Mouse (Mus musculus) hindbrain, embryonic 14.5 days (tissue): Measurements from ENCODE around the gene Pard6b. TPM values are rescaled to one million over a fixed set of nuclear protein-coding genes. Genes with fewer than 3 reads are reported as not detected.
"Not testable (repeated sequence)": the region's sequence is repeated elsewhere in the genome, so short reads cannot be mapped to it uniquely, and the experiment has no call there.

Source experiments
- ATAC-seq: fragments of 200-750 bp; cut with Nextera tagmentation; 2 replicates; pipeline ENCODE4 v1.8.0; 2017; ENCODE audit warnings: moderate number of reproducible peaks, mild to moderate bottlenecking, moderate TSS enrichment, moderate library complexity; ENCODE audit not compliant: low FRiP score
- DNase-seq: peaks from one replicate; pipeline ENCODE4 v3.0.0-alpha.2; 2015; ENCODE audit warnings: low spot score
- H3K27ac ChIP-seq: fragments of 300-500 bp; sonication (generic); 2 replicates; pipeline ENCODE4 v1.5.1; 2014; ENCODE audit warnings: mild to moderate bottlenecking, moderate library complexity
- H3K27me3 ChIP-seq: fragments of 300-500 bp; sonication (generic); 2 replicates; pipeline ENCODE4 v1.6.1; 2014; ENCODE audit warnings: mild to moderate bottlenecking, low read length, mixed read lengths; ENCODE audit not compliant: control insufficient read depth, insufficient read depth
- H3K36me3 ChIP-seq: fragments of 300-500 bp; sonication (generic); replicated peaks from 2 replicates; pipeline ENCODE4 v1.6.1; 2014; ENCODE audit not compliant: control insufficient read depth, insufficient read depth
- H3K4me1 ChIP-seq: fragments of 300-500 bp; sonication (generic); replicated peaks from 2 replicates; pipeline ENCODE4 v1.6.1; 2014; ENCODE audit warnings: antibody characterized with exemption, low read length, mixed read lengths; ENCODE audit not compliant: control insufficient read depth, insufficient read depth
- H3K4me2 ChIP-seq: fragments of 300-500 bp; sonication (generic); replicated peaks from 2 replicates; pipeline ENCODE4 v1.6.1; 2014; ENCODE audit warnings: mild to moderate bottlenecking, moderate library complexity
- H3K4me3 ChIP-seq: fragments of 300-500 bp; sonication (generic); replicated peaks from 2 replicates; pipeline ENCODE4 v1.5.1; 2014; ENCODE audit warnings: mild to moderate bottlenecking, low read length
- H3K9ac ChIP-seq: fragments of 300-500 bp; sonication (generic); 2 replicates; pipeline ENCODE4 v1.6.1; 2014
- H3K9me3 ChIP-seq: fragments of 300-500 bp; sonication (generic); 2 replicates; pipeline ENCODE4 v1.6.1; 2016; ENCODE audit warnings: low read length; ENCODE audit not compliant: control insufficient read depth
- WGBS: fragments of 180-500 bp; shearing (Covaris S2); extraction: QIAGEN DNeasy Blood & Tissue Kit; methylation state at CpG from one replicate; pipeline ENCODE4 v1.1.7; 2014; 5-methylcytosine and 5-hydroxymethylcytosine counted together
- polyA plus RNA-seq: library from polyadenylated mRNA; unstranded; fragments of >200 nt; fragmentation: Nextera tagmentation; extraction: Ambion mirVana; gene quantifications from 2 replicates; pipeline ENCODE4 v1.2.1, GENCODE M21; 2014

Gene Pard6b
- polyA plus RNA-seq, 1 experiment from 2014 or later = 10.0 TPM

- not testable (repeated sequence) for H3K4me1 ChIP-seq, H3K27me3 ChIP-seq, H3K27ac ChIP-seq, H3K36me3 ChIP-seq, DNase-seq, H3K4me3 ChIP-seq, H3K4me2 ChIP-seq, H3K9me3 ChIP-seq, ATAC-seq, H3K9ac ChIP-seq
- 73% methylated on average over 2 of the region's 2 CpGs for WGBS
These were observed 22.9 kb upstream of the Pard6b start for GRCm38 (mm10) chr2:168057876-168058275.

- 36% methylated on average over 13 of the region's 13 CpGs for WGBS
- Histone ChIP-seq H3K9ac (no peak overlapping the region), H3K36me3 (no peaks in the 10 kb centered on the region), H3K4me2 (no peak overlapping the region), H3K4me3 (no peak overlapping the region), H3K27me3 (no peaks in the 10 kb centered on the region), H3K4me1 (no peaks in the 10 kb centered on the region), H3K9me3 (no peaks in the 10 kb centered on the region), H3K27ac (no peak overlapping the region)
- ATAC-seq = no peak
- DNase-seq = no peak
These were observed 22.2 kb upstream of the Pard6b start for GRCm38 (mm10) chr2:168058488-168059199.

GRCm38 (mm10) chr2:168059200-168059790 lies 21.5 kb upstream of the Pard6b start:
- H3K4me2 ChIP-seq = no peak overlapping the region
- H3K4me3 ChIP-seq = no peak overlapping the region
- no peak overlapping the region for H3K27ac ChIP-seq
- no peak overlapping the region for H3K9ac ChIP-seq
- no peaks in the 10 kb centered on the region for H3K4me1 ChIP-seq
- ATAC-seq = no peak
- H3K9me3 ChIP-seq = no peaks in the 10 kb centered on the region
- H3K36me3 ChIP-seq = no peaks in the 10 kb centered on the region
- no peaks in the 10 kb centered on the region for H3K27me3 ChIP-seq
- 82% methylated on average over 6 of the region's 6 CpGs for WGBS
- no peak for DNase-seq

- Histone ChIP-seq H3K36me3 (no peaks in the 10 kb centered on the region), H3K9ac (no peak overlapping the region), H3K4me1 (no peaks in the 10 kb centered on the region), H3K27ac (no peak overlapping the region), H3K27me3 (no peaks in the 10 kb centered on the region), H3K9me3 (no peaks in the 10 kb centered on the region), H3K4me2 (no peak overlapping the region), H3K4me3 (no peak overlapping the region)
- WGBS = 94% methylated on average over 12 of the region's 12 CpGs
- ATAC-seq (no peak), DNase-seq (no peak)
These were observed 17.1 kb upstream of the Pard6b start for GRCm38 (mm10) chr2:168063712-168064111.

- ATAC-seq (no peak), DNase-seq (no peak)
- Histone ChIP-seq H3K4me2 (no peak overlapping the region), H3K36me3 (no peaks in the 10 kb centered on the region), H3K9me3 (no peaks in the 10 kb centered on the region), H3K4me3 (no peak overlapping the region), H3K27ac (no peak overlapping the region), H3K27me3 (no peaks in the 10 kb centered on the region), H3K4me1 (no peaks in the 10 kb centered on the region), H3K9ac (no peak overlapping the region)
- WGBS = 87% methylated on average over 7 of the region's 7 CpGs
These were observed 15.3 kb upstream of the Pard6b start for GRCm38 (mm10) chr2:168065511-168065910.

GRCm38 (mm10) chr2:168066783-168067182 lies 14.0 kb upstream of the Pard6b start:
- H3K9me3 ChIP-seq = no peaks in the 10 kb centered on the region
- H3K27ac ChIP-seq = no peak overlapping the region
- no peak overlapping the region for H3K4me3 ChIP-seq
- no peak overlapping the region for H3K4me2 ChIP-seq
- no peak for DNase-seq
- H3K36me3 ChIP-seq = no peaks in the 10 kb centered on the region
- ATAC-seq = no peak
- H3K9ac ChIP-seq = no peak overlapping the region
- WGBS = 67% methylated on average over 8 of the region's 8 CpGs
- H3K27me3 ChIP-seq = no peaks in the 10 kb centered on the region
- no peaks in the 10 kb centered on the region for H3K4me1 ChIP-seq

GRCm38 (mm10) chr2:168070425-168070824 lies 10.4 kb upstream of the Pard6b start:
- H3K4me1 ChIP-seq = peaks cover 7% of the 10 kb centered on the region; the same call in 1 of the 2 replicates
- H3K4me3 ChIP-seq = no peak overlapping the region
- H3K36me3 ChIP-seq = no peaks in the 10 kb centered on the region
- H3K9me3 ChIP-seq = no peaks in the 10 kb centered on the region
- H3K9ac ChIP-seq = no peak overlapping the region
- ATAC-seq (no peak), DNase-seq (no peak)
- H3K27me3 ChIP-seq = no peaks in the 10 kb centered on the region
- H3K4me2 ChIP-seq = no peak overlapping the region
- WGBS = 65% methylated on average over 5 of the region's 5 CpGs
- H3K27ac ChIP-seq = no peak overlapping the region

GRCm38 (mm10) chr2:168072436-168073131 lies 8.2 kb upstream of the Pard6b start:
- no peak; the same call in 1 of the 2 replicates for ATAC-seq
- no peak overlapping the region for H3K9ac ChIP-seq
- H3K36me3 ChIP-seq = no peaks in the 10 kb centered on the region
- peaks cover 7% of the 10 kb centered on the region; the same call in 1 of the 2 replicates for H3K4me1 ChIP-seq
- H3K27me3 ChIP-seq = no peaks in the 10 kb centered on the region
- no peaks in the 10 kb centered on the region for H3K9me3 ChIP-seq
- DNase-seq = no peak
- H3K27ac ChIP-seq = no peak overlapping the region; the same call in 1 of the 2 replicates
- H3K4me3 ChIP-seq = no peak overlapping the region
- WGBS = 12% methylated on average over 12 of the region's 12 CpGs
- H3K4me2 ChIP-seq = no peak overlapping the region

GRCm38 (mm10) chr2:168073722-168074121 lies 7.1 kb upstream of the Pard6b start:
- Histone ChIP-seq H3K36me3 (no peaks in the 10 kb centered on the region), H3K9ac (no peak overlapping the region), H3K4me2 (no peak overlapping the region), H3K4me3 (no peak overlapping the region), H3K27ac (no peak overlapping the region), H3K27me3 (no peaks in the 10 kb centered on the region), H3K9me3 (no peaks in the 10 kb centered on the region), H3K4me1 (peaks cover 7% of the 10 kb centered on the region; the same call in 1 of the 2 replicates)
- no peak for DNase-seq
- no peak for ATAC-seq
- WGBS = 57% methylated on average over 5 of the region's 5 CpGs
